Mouse (Mus musculus) kidney, embryonic 14.5 days (tissue): Measurements from ENCODE around the gene Gm10271. TPM values are rescaled to one million over a fixed set of nuclear protein-coding genes. Genes with fewer than 3 reads are reported as not detected.

ENCODE experiments used
- ATAC-seq: fragments of 200-750 bp; cut with Nextera tagmentation; 2 replicates; pipeline ENCODE4 v1.8.0; 2017; ENCODE audit warnings: moderate number of reproducible peaks, mild to moderate bottlenecking, moderate TSS enrichment, moderate library complexity; ENCODE audit not compliant: low FRiP score, low TSS enrichment
- H3K27ac ChIP-seq: fragments of 300-500 bp; sonication (generic); 2 replicates; pipeline ENCODE4 v1.5.1; 2014; ENCODE audit warnings: low read depth, mild to moderate bottlenecking, low read length, moderate library complexity, mixed read lengths
- H3K27me3 ChIP-seq: fragments of 300-500 bp; sonication (generic); 2 replicates; pipeline ENCODE4 v1.6.1; 2014; ENCODE audit warnings: mild to moderate bottlenecking, low read length; ENCODE audit not compliant: control insufficient read depth, insufficient read depth
- H3K36me3 ChIP-seq: fragments of 300-500 bp; sonication (generic); 2 replicates; pipeline ENCODE4 v1.6.1; 2014; ENCODE audit warnings: low read length, mixed read lengths; ENCODE audit not compliant: control insufficient read depth, insufficient read depth
- H3K4me1 ChIP-seq: fragments of 300-500 bp; sonication (generic); 2 replicates; pipeline ENCODE4 v1.6.1; 2014; ENCODE audit warnings: low read length, mixed read lengths; ENCODE audit not compliant: control insufficient read depth, insufficient read depth
- H3K4me2 ChIP-seq: fragments of 300-500 bp; sonication (generic); replicated peaks from 2 replicates; pipeline ENCODE4 v1.6.1; 2014; ENCODE audit warnings: low read depth, mild to moderate bottlenecking, low read length
- H3K4me3 ChIP-seq: fragments of 300-500 bp; sonication (generic); 2 replicates; pipeline ENCODE4 v1.5.1; 2014; ENCODE audit warnings: mild to moderate bottlenecking, low read length
- H3K9ac ChIP-seq: fragments of 300-500 bp; sonication (generic); 2 replicates; pipeline ENCODE4 v1.6.1; 2014; ENCODE audit warnings: low read depth, mild to moderate bottlenecking, low read length, moderate library complexity
- H3K9me3 ChIP-seq: fragments of 300-500 bp; sonication (generic); 2 replicates; pipeline ENCODE4 v1.6.1; 2016; ENCODE audit warnings: low read length; ENCODE audit not compliant: control insufficient read depth
- WGBS: fragments of 180-500 bp; shearing (Covaris S2); extraction: QIAGEN DNeasy Blood & Tissue Kit; methylation state at CpG from one replicate; pipeline ENCODE4 v1.1.7; 2014; 5-methylcytosine and 5-hydroxymethylcytosine counted together
- polyA plus RNA-seq: library from polyadenylated mRNA; unstranded; fragments of >200 nt; fragmentation: Nextera tagmentation; extraction: Ambion mirVana; gene quantifications from 2 replicates; pipeline ENCODE4 v1.2.1, GENCODE M21; 2014

Gm10271 gene
- polyA plus RNA-seq, 1 experiment from 2014 or later = not detected

- Histone ChIP-seq H3K9ac (no peak overlapping the region), H3K27me3 (no peaks in the 10 kb centered on the region), H3K9me3 (no peaks in the 10 kb centered on the region), H3K4me2 (no peak overlapping the region), H3K4me1 (no peaks in the 10 kb centered on the region), H3K36me3 (peaks cover 67% of the 10 kb centered on the region), H3K27ac (no peak overlapping the region), H3K4me3 (no peak overlapping the region)
- ATAC-seq = no peak
- WGBS = 76% methylated on average over 15 of the region's 15 CpGs
Observed at GRCm38 (mm10) chr10:116908901-116909642, 63.3 kb downstream of the Gm10271 start.

Other genes starting within 250 kb of the Gm10271 start
- gene Myrfl, start 75.7 kb downstream of the Gm10271 start, polyA plus RNA-seq = 0.10 TPM in 1 of 2 replicates, not detected in the other
- gene Rab3ip, start 21.8 kb downstream of the Gm10271 start, polyA plus RNA-seq = 71.4 and 102 TPM in 2 replicates
- gene Best3, start 13.7 kb upstream of the Gm10271 start, polyA plus RNA-seq = not detected in 2 replicates
- gene Lrrc10, start 72.7 kb upstream of the Gm10271 start, polyA plus RNA-seq = not detected in 2 replicates
- gene Cct2, start 91.2 kb upstream of the Gm10271 start, polyA plus RNA-seq = 305 and 310 TPM in 2 replicates
- gene Frs2, start 175.9 kb upstream of the Gm10271 start, polyA plus RNA-seq = 25.4 and 28.0 TPM in 2 replicates